Mouse (Mus musculus) liver, embryonic 11.5 days (tissue): ENCODE data around the gene Ciita. TPM values are rescaled to one million over a fixed set of nuclear protein-coding genes. Genes with fewer than 3 reads are reported as not detected.
A peak's percentile ranks its signal among the peaks of the same experiment; 100 is the strongest.

Experiments
- ATAC-seq: fragments of 200-750 bp; cut with Nextera tagmentation; replicated peaks from 2 replicates; pipeline ENCODE4 v1.8.0; 2017; ENCODE audit warnings: moderate number of reproducible peaks, mild to moderate bottlenecking, moderate TSS enrichment, moderate library complexity; ENCODE audit not compliant: low FRiP score
- DNase-seq: peaks from one replicate; pipeline ENCODE4 v3.0.0-alpha.2; 2017; ENCODE audit warnings: low spot score
- H3K27ac ChIP-seq: fragments of 300-500 bp; sonication (generic); 2 replicates; pipeline ENCODE4 v1.5.1; 2014; ENCODE audit warnings: mild to moderate bottlenecking, low read depth, low read length, control low read depth
- H3K27me3 ChIP-seq: fragments of 300-500 bp; sonication (generic); replicated peaks from 2 replicates; pipeline ENCODE4 v1.6.1; 2014; ENCODE audit warnings: low read length, mixed read lengths; ENCODE audit not compliant: control insufficient read depth, insufficient read depth
- H3K36me3 ChIP-seq: fragments of 300-500 bp; sonication (generic); 2 replicates; pipeline ENCODE4 v1.6.1; 2014; ENCODE audit warnings: mild to moderate bottlenecking, low read length, moderate library complexity, mixed read lengths; ENCODE audit not compliant: control insufficient read depth, insufficient read depth
- H3K4me1 ChIP-seq: fragments of 300-500 bp; sonication (generic); replicated peaks from 2 replicates; pipeline ENCODE4 v1.6.1; 2014; ENCODE audit warnings: low read length, mixed read lengths; ENCODE audit not compliant: control insufficient read depth, insufficient read depth
- H3K4me2 ChIP-seq: fragments of 300-500 bp; sonication (generic); 2 replicates; pipeline ENCODE4 v1.6.1; 2014; ENCODE audit warnings: mild to moderate bottlenecking, control low read depth, moderate library complexity
- H3K4me3 ChIP-seq: fragments of 300-500 bp; sonication (generic); 2 replicates; pipeline ENCODE4 v1.5.1; 2014; ENCODE audit warnings: low read depth, low read length, control low read depth
- H3K9ac ChIP-seq: fragments of 300-500 bp; sonication (generic); 2 replicates; pipeline ENCODE4 v1.6.1; 2014; ENCODE audit warnings: low read depth, low read length, control low read depth
- H3K9me3 ChIP-seq: fragments of 300-500 bp; sonication (generic); 2 replicates; pipeline ENCODE4 v1.6.1; 2016; ENCODE audit warnings: low read length, inconsistent platforms, mixed read lengths; ENCODE audit not compliant: control insufficient read depth
- WGBS: fragments of 180-500 bp; shearing (Covaris S2); extraction: QIAGEN DNeasy Blood & Tissue Kit; methylation state at CpG from one replicate; pipeline ENCODE4 v1.1.7; 2014; 5-methylcytosine and 5-hydroxymethylcytosine counted together
- polyA plus RNA-seq: library from polyadenylated mRNA; unstranded; fragments of >200 nt; fragmentation: Nextera tagmentation; extraction: Ambion mirVana; gene quantifications from 2 replicates; pipeline ENCODE4 v1.2.1, GENCODE M21; 2014

The Ciita gene
- polyA plus RNA-seq, 1 experiment from 2014 or later = 0.14 TPM

- no peaks in the 10 kb centered on the region for H3K36me3 ChIP-seq
- 70% methylated on average over 3 of the region's 3 CpGs for WGBS
Measured at GRCm38 (mm10) chr16:10486993-10487392, 7.1 kb downstream of the Ciita start.

GRCm38 (mm10) chr16:10487895-10488493, 8.1 kb downstream of the Ciita start:
- Histone ChIP-seq H3K9ac (no peak overlapping the region), H3K27ac (no peak overlapping the region), H3K27me3 (peaks cover 18% of the 10 kb centered on the region), H3K36me3 (no peaks in the 10 kb centered on the region), H3K9me3 (no peaks in the 10 kb centered on the region), H3K4me1 (no peaks in the 10 kb centered on the region), H3K4me2 (no peak overlapping the region), H3K4me3 (no peak overlapping the region)
- 80% methylated on average over 8 of the region's 8 CpGs for WGBS
- ATAC-seq (no peak), DNase-seq (no peak)

More at GRCm38 (mm10) chr16:10486993-10487392, 7.1 kb downstream of the Ciita start:
- Histone ChIP-seq H3K4me3 (no peak overlapping the region), H3K4me2 (no peak overlapping the region), H3K27ac (no peak overlapping the region), H3K4me1 (no peaks in the 10 kb centered on the region), H3K9ac (no peak overlapping the region), H3K9me3 (no peaks in the 10 kb centered on the region), H3K27me3 (peaks cover 18% of the 10 kb centered on the region)
- ATAC-seq = no peak
- DNase-seq = no peak

- no peak overlapping the region for H3K4me2 ChIP-seq
- no peak overlapping the region for H3K27ac ChIP-seq
- H3K4me1 ChIP-seq = no peaks in the 10 kb centered on the region
- ATAC-seq (no peak), DNase-seq (no peak)
- peaks cover 18% of the 10 kb centered on the region for H3K27me3 ChIP-seq
- WGBS = 73% methylated on average over 7 of the region's 7 CpGs
- H3K9me3 ChIP-seq = no peaks in the 10 kb centered on the region
- no peak overlapping the region for H3K4me3 ChIP-seq
- no peaks in the 10 kb centered on the region for H3K36me3 ChIP-seq
- no peak overlapping the region for H3K9ac ChIP-seq
Measured at GRCm38 (mm10) chr16:10488769-10489481, 9.1 kb downstream of the Ciita start.

GRCm38 (mm10) chr16:10489483-10489882, 9.6 kb downstream of the Ciita start:
- Histone ChIP-seq H3K4me3 (no peak overlapping the region), H3K27me3 (peaks cover 18% of the 10 kb centered on the region), H3K36me3 (no peaks in the 10 kb centered on the region), H3K9me3 (no peaks in the 10 kb centered on the region), H3K27ac (no peak overlapping the region), H3K4me2 (peak overlapping the region; percentile 3; the same call in 1 of the 2 replicates), H3K9ac (no peak overlapping the region), H3K4me1 (no peaks in the 10 kb centered on the region)
- no peak for DNase-seq
- ATAC-seq = no peak
- WGBS = 4% methylated on average over 9 of the region's 9 CpGs

- Histone ChIP-seq H3K4me2 (peak overlapping the region; percentile 3; the same call in 1 of the 2 replicates), H3K9me3 (no peaks in the 10 kb centered on the region), H3K27me3 (peaks cover 18% of the 10 kb centered on the region), H3K4me3 (no peak overlapping the region), H3K27ac (no peak overlapping the region), H3K36me3 (no peaks in the 10 kb centered on the region), H3K9ac (no peak overlapping the region), H3K4me1 (no peaks in the 10 kb centered on the region)
- ATAC-seq = no peak
- 27% methylated on average over 14 of the region's 14 CpGs for WGBS
- no peak for DNase-seq
Measured at GRCm38 (mm10) chr16:10489904-10490457, 10.1 kb downstream of the Ciita start.

GRCm38 (mm10) chr16:10490503-10491150, 10.8 kb downstream of the Ciita start:
- H3K4me3 ChIP-seq = no peak overlapping the region
- peaks cover 18% of the 10 kb centered on the region for H3K27me3 ChIP-seq
- DNase-seq (no peak), ATAC-seq (no peak)
- 72% methylated on average over 18 of the region's 18 CpGs for WGBS
- no peak overlapping the region for H3K4me2 ChIP-seq
- H3K9ac ChIP-seq = no peak overlapping the region
- H3K27ac ChIP-seq = no peak overlapping the region
- no peaks in the 10 kb centered on the region for H3K4me1 ChIP-seq
- H3K36me3 ChIP-seq = no peaks in the 10 kb centered on the region
- H3K9me3 ChIP-seq = no peaks in the 10 kb centered on the region

GRCm38 (mm10) chr16:10491716-10492115, 11.9 kb downstream of the Ciita start:
- Histone ChIP-seq H3K27me3 (peaks cover 18% of the 10 kb centered on the region), H3K4me2 (no peak overlapping the region)

GRCm38 (mm10) chr16:10492587-10492986, 12.7 kb downstream of the Ciita start:
- ATAC-seq (no peak), DNase-seq (no peak)
- no peak overlapping the region for H3K27ac ChIP-seq
- no peaks in the 10 kb centered on the region for H3K36me3 ChIP-seq
- no peak overlapping the region for H3K4me2 ChIP-seq
- H3K9ac ChIP-seq = no peak overlapping the region
- H3K4me1 ChIP-seq = no peaks in the 10 kb centered on the region
- H3K27me3 ChIP-seq = peaks cover 18% of the 10 kb centered on the region
- WGBS = 78% methylated on average over 3 of the region's 3 CpGs
- H3K9me3 ChIP-seq = no peaks in the 10 kb centered on the region
- H3K4me3 ChIP-seq = no peak overlapping the region

More at GRCm38 (mm10) chr16:10491716-10492115, 11.9 kb downstream of the Ciita start:
- no peak for DNase-seq
- no peak overlapping the region for H3K4me3 ChIP-seq
- ATAC-seq = no peak
- H3K9me3 ChIP-seq = no peaks in the 10 kb centered on the region
- no peaks in the 10 kb centered on the region for H3K36me3 ChIP-seq
- H3K9ac ChIP-seq = no peak overlapping the region
- H3K27ac ChIP-seq = no peak overlapping the region
- H3K4me1 ChIP-seq = no peaks in the 10 kb centered on the region
- WGBS = 84% methylated on average over 4 of the region's 4 CpGs
